ENCODE assay signal across 8 mouse cellular contexts in the genomic region with DNA sequence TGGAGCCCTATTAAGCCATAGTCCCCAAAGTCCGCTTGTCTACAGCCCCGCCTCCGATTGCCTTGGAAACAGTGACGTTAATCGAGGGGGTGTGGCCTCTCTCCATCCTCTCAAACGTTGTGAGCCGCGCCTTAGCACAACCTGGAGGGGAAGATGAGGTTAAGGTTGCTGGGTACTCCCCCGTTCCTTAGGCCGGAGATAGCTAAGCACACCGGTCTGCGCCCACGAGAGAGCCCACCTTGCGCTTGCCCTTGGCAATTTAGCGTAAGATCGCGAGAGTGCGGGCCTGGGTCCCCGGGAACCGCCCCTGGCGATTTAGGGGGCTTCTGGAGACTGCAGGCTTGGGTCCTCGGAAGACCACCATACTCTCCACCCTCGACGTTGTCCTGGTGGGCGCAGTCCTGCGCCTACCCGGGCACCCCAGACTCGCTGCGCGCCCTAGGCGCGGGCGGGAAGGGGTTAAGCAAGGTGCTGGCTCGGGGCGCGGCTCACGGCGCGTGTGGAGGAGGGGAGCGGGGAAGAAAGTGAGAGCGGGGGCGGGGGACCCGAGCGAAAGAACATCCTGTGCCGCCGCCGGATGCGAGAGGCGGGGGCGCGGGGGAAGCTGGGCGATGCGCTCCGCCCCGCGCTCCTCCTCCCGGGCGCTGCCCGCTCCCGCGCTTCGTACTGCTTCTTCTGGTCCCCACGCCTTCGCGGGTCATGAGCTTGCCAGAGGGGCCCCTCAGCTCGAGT. TPM values are rescaled to one million over a fixed set of nuclear protein-coding genes. Genes with fewer than 3 reads are reported as not detected.
A peak's percentile ranks its signal among the peaks of the same experiment; 100 is the strongest.
DNase-seq lines count a peak whose midpoint lies in the region; ATAC-seq and TF ChIP-seq lines count a peak whose summit lies in the region.

No protein-coding gene starts in this region.

- H3K4me1 ChIP-seq in bone marrow macrophage, adult 2 months (ENCODE audit: control insufficient read depth, insufficient read depth, low read length), result peaks cover 16% of the 10 kb centered on the region
- H3K4me1 ChIP-seq in embryonic fibroblast, embryonic 13.5 days (ENCODE audit: control insufficient read depth, insufficient read depth, low read length), result peaks cover 3% of the 10 kb centered on the region; the same call in 1 of the 2 replicates
- peaks cover 28% of the 10 kb centered on the region for H3K4me1 ChIP-seq in heart, embryonic 13.5 days
- H3K4me1 ChIP-seq in kidney, postnatal 0 days (replicated peaks; ENCODE audit: insufficient read depth, low read length), result peaks cover 25% of the 10 kb centered on the region
- H3K4me1 ChIP-seq in liver, adult 2 months (ENCODE audit: control insufficient read depth, insufficient read depth, low read length), result peaks cover 16% of the 10 kb centered on the region

- peak overlapping the region; percentile 82 for H3K9ac ChIP-seq in heart, embryonic 13.5 days
- peak overlapping the region; percentile 74 for H3K9ac ChIP-seq in kidney, postnatal 0 days (ENCODE audit: low read depth, low read length)
- H3K9ac ChIP-seq in liver, adult 2 months (ENCODE audit: low read depth, low read length), result peak overlapping the region; percentile 87

- WGBS in heart, embryonic 13.5 days, result 1% methylated on average over 56 of the region's 66 CpGs
- under 1% methylated on average over 60 of the region's 66 CpGs for WGBS in kidney, postnatal 0 days
- WGBS in liver, adult 2 months, result under 1% methylated on average over 52 of the region's 66 CpGs

- no peak for TF ChIP-seq CTCF in bone marrow macrophage, adult 2 months (IDR thresholded peaks at IDR 0.05; ENCODE audit: low read depth, low read length)
- no peak for TF ChIP-seq CTCF in embryonic fibroblast, embryonic 13.5 days (IDR thresholded peaks at IDR 0.05; ENCODE audit: borderline replicate concordance, insufficient read depth, low read length)
- no peak for TF ChIP-seq CTCF in kidney, postnatal 0 days (IDR thresholded peaks at IDR 0.05; ENCODE audit: low read depth)
- no peak for TF ChIP-seq CTCF in liver, adult 2 months (IDR thresholded peaks at IDR 0.05; ENCODE audit: low read depth, low read length)

- no peak for TF ChIP-seq POLR2A in bone marrow macrophage, adult 2 months (IDR thresholded peaks at IDR 0.05; ENCODE audit: borderline replicate concordance, low read depth, low read length)
- TF ChIP-seq POLR2A in embryonic fibroblast, embryonic 13.5 days (IDR thresholded peaks at IDR 0.05; ENCODE audit: low read depth, low read length), result peak; percentile 80
- peak; percentile 72 for TF ChIP-seq POLR2A in liver, adult 2 months (IDR thresholded peaks at IDR 0.05; ENCODE audit: extremely low read depth, insufficient read depth, low read length)

- no peaks in the 10 kb centered on the region for H3K36me3 ChIP-seq in heart, embryonic 13.5 days
- H3K36me3 ChIP-seq in kidney, postnatal 0 days (ENCODE audit: insufficient read depth, low read length), result no peaks in the 10 kb centered on the region
- no peaks in the 10 kb centered on the region for H3K36me3 ChIP-seq in liver, adult 2 months (ENCODE audit: control insufficient read depth, insufficient read depth, low read length)

- H3K27me3 ChIP-seq in heart, embryonic 13.5 days (replicated peaks), result peaks cover 46% of the 10 kb centered on the region
- no peaks in the 10 kb centered on the region for H3K27me3 ChIP-seq in kidney, postnatal 0 days (ENCODE audit: insufficient read depth, low read length)
- no peaks in the 10 kb centered on the region for H3K27me3 ChIP-seq in liver, adult 2 months (ENCODE audit: control insufficient read depth, insufficient read depth, low read length)

- ATAC-seq in heart, embryonic 13.5 days (ENCODE audit: extremely low read depth, insufficient number of reproducible peaks, low FRiP score, low TSS enrichment), result peak; percentile 52
- ATAC-seq in kidney, postnatal 0 days (replicated peaks; ENCODE audit: low FRiP score, low read depth), result peak; percentile 65
- peak; percentile 72 for ATAC-seq in monocyte, adult 5-6 weeks (replicated peaks; ENCODE audit: insufficient number of reproducible peaks, low FRiP score, low TSS enrichment, poor library complexity, severe bottlenecking)

- no peaks in the 10 kb centered on the region for H3K9me3 ChIP-seq in heart, embryonic 13.5 days
- H3K9me3 ChIP-seq in kidney, postnatal 0 days (replicated peaks; ENCODE audit: low read length), result no peaks in the 10 kb centered on the region

- H3K27ac ChIP-seq in bone marrow macrophage, adult 2 months (ENCODE audit: insufficient read depth, low read depth, low read length), result no peak overlapping the region
- H3K27ac ChIP-seq in embryonic fibroblast, embryonic 13.5 days (ENCODE audit: insufficient read depth, low read length), result peak overlapping the region; percentile 48
- peak overlapping the region; percentile 76 for H3K27ac ChIP-seq in heart, embryonic 13.5 days (replicated peaks)
- H3K27ac ChIP-seq in kidney, postnatal 0 days, result peak overlapping the region; percentile 93
- peak overlapping the region; percentile 69 for H3K27ac ChIP-seq in liver, adult 2 months (replicated peaks; ENCODE audit: insufficient read depth, low read depth, low read length)

- DNase-seq in B cell, adult 2 months, result peak; percentile 96 to 98
- DNase-seq in kidney, postnatal 0 days (ENCODE audit: low spot score), result peak; percentile 96
- DNase-seq in liver, adult 2 months (ENCODE audit: extremely low read depth, low read depth, low spot score), result peak; percentile 75
- DNase-seq in spleen, postnatal 36 days (ENCODE audit: low spot score in 2 of 2), result peak; percentile 94 to 95

- peak overlapping the region; percentile 58 for H3K4me3 ChIP-seq in bone marrow macrophage, adult 2 months (ENCODE audit: insufficient read depth, low read length)
- H3K4me3 ChIP-seq in embryonic fibroblast, embryonic 13.5 days (ENCODE audit: insufficient read depth, low read length), result peak overlapping the region; percentile 71
- peak overlapping the region; percentile 78 for H3K4me3 ChIP-seq in heart, embryonic 13.5 days
- peak overlapping the region; percentile 64 for H3K4me3 ChIP-seq in kidney, postnatal 0 days (replicated peaks; ENCODE audit: low read depth, low read length)
- H3K4me3 ChIP-seq in liver, adult 2 months (ENCODE audit: insufficient read depth, low read depth, low read length), result peak overlapping the region; percentile 78

- no peaks in the 10 kb centered on the region for H3K79me2 ChIP-seq in liver, adult 2 months (ENCODE audit: control insufficient read depth, insufficient read depth, low read length)

- H3K4me2 ChIP-seq in heart, embryonic 13.5 days, result peak overlapping the region; percentile 100
- peak overlapping the region; percentile 96 for H3K4me2 ChIP-seq in kidney, postnatal 0 days (ENCODE audit: low read length)

RNA-seq across cellular contexts. Expression of a gene that starts 5.5 kb away (rescaled TPM):
- 4.4 and 4.7 TPM in 2 replicates for polyA plus RNA-seq in bone marrow macrophage, adult 2 months (2012; ENCODE audit: insufficient read depth, insufficient read length, missing spikeins)
- 30.7 and 31.3 TPM in 2 replicates for polyA plus RNA-seq in embryonic fibroblast, embryonic 13.5 days (2011; ENCODE audit: insufficient read length, low read depth, missing spikeins)
- polyA plus RNA-seq in heart, embryonic 13.5 days (2015; fragmentation: Nextera tagmentation; extraction: Ambion mirVana), result 11.8 and 12.1 TPM in 2 replicates
- 16.2 and 20.4 TPM in 2 replicates for polyA plus RNA-seq in kidney, postnatal 0 days (2015; fragmentation: Nextera tagmentation; extraction: Ambion mirVana)
- 25.6 and 30.3 TPM in 2 replicates for total RNA-seq in liver, adult 2 months (2014; rRNA removed)
- 17.7 and 29.8 TPM in 2 replicates for polyA plus RNA-seq in liver, adult 2 months (2012; rRNA removed)
- 9.1 to 23.2 TPM (median 11.9 TPM) in 3 replicates for total RNA-seq in monocyte, adult 5-6 weeks (2017)

RNA-seq across cellular contexts. Expression of a gene that starts 7.8 kb away (rescaled TPM):
- not detected in 2 replicates for polyA plus RNA-seq in bone marrow macrophage, adult 2 months (2012; ENCODE audit: insufficient read depth, insufficient read length, missing spikeins)
- not detected in 2 replicates for polyA plus RNA-seq in embryonic fibroblast, embryonic 13.5 days (2011; ENCODE audit: insufficient read length, low read depth, missing spikeins)
- not detected in 2 replicates for polyA plus RNA-seq in heart, embryonic 13.5 days (2015; fragmentation: Nextera tagmentation; extraction: Ambion mirVana)
- not detected in 2 replicates for polyA plus RNA-seq in kidney, postnatal 0 days (2015; fragmentation: Nextera tagmentation; extraction: Ambion mirVana)
- total RNA-seq in liver, adult 2 months (2014; rRNA removed), result not detected in 2 replicates
- not detected in 2 replicates for polyA plus RNA-seq in liver, adult 2 months (2012; rRNA removed)
- 2.2 TPM in 1 of 3 replicates, not detected in the others for total RNA-seq in monocyte, adult 5-6 weeks (2017)

RNA-seq across cellular contexts. Expression of a gene that starts 26.4 kb away (rescaled TPM):
- not detected in 2 replicates for polyA plus RNA-seq in bone marrow macrophage, adult 2 months (2012; ENCODE audit: insufficient read depth, insufficient read length, missing spikeins)
- not detected in 2 replicates for polyA plus RNA-seq in embryonic fibroblast, embryonic 13.5 days (2011; ENCODE audit: insufficient read length, low read depth, missing spikeins)
- polyA plus RNA-seq in heart, embryonic 13.5 days (2015; fragmentation: Nextera tagmentation; extraction: Ambion mirVana), result not detected in 2 replicates
- polyA plus RNA-seq in kidney, postnatal 0 days (2015; fragmentation: Nextera tagmentation; extraction: Ambion mirVana), result not detected in 2 replicates
- not detected in 2 replicates for total RNA-seq in liver, adult 2 months (2014; rRNA removed)
- polyA plus RNA-seq in liver, adult 2 months (2012; rRNA removed), result not detected in 2 replicates
- not detected in 3 replicates for total RNA-seq in monocyte, adult 5-6 weeks (2017)

RNA-seq across cellular contexts. Expression of a gene that starts 37.8 kb away (rescaled TPM):
- not detected in 2 replicates for polyA plus RNA-seq in bone marrow macrophage, adult 2 months (2012; ENCODE audit: insufficient read depth, insufficient read length, missing spikeins)
- polyA plus RNA-seq in embryonic fibroblast, embryonic 13.5 days (2011; ENCODE audit: insufficient read length, low read depth, missing spikeins), result not detected in 2 replicates
- polyA plus RNA-seq in heart, embryonic 13.5 days (2015; fragmentation: Nextera tagmentation; extraction: Ambion mirVana), result 0.25 and 2.0 TPM in 2 replicates
- not detected in 2 replicates for polyA plus RNA-seq in kidney, postnatal 0 days (2015; fragmentation: Nextera tagmentation; extraction: Ambion mirVana)
- 9.5 and 70.1 TPM in 2 replicates for total RNA-seq in liver, adult 2 months (2014; rRNA removed)
- polyA plus RNA-seq in liver, adult 2 months (2012; rRNA removed), result 1.4 and 2.1 TPM in 2 replicates
- total RNA-seq in monocyte, adult 5-6 weeks (2017), result not detected in 3 replicates

RNA-seq across cellular contexts. Expression of a gene that starts 52.7 kb away (rescaled TPM):
- polyA plus RNA-seq in bone marrow macrophage, adult 2 months (2012; ENCODE audit: insufficient read depth, insufficient read length, missing spikeins), result not detected in 2 replicates
- polyA plus RNA-seq in embryonic fibroblast, embryonic 13.5 days (2011; ENCODE audit: insufficient read length, low read depth, missing spikeins), result not detected in 2 replicates
- polyA plus RNA-seq in heart, embryonic 13.5 days (2015; fragmentation: Nextera tagmentation; extraction: Ambion mirVana), result 0.22 and 0.43 TPM in 2 replicates
- polyA plus RNA-seq in kidney, postnatal 0 days (2015; fragmentation: Nextera tagmentation; extraction: Ambion mirVana), result 0.17 TPM in 1 of 2 replicates, not detected in the other
- not detected in 2 replicates for total RNA-seq in liver, adult 2 months (2014; rRNA removed)
- not detected in 2 replicates for polyA plus RNA-seq in liver, adult 2 months (2012; rRNA removed)
- total RNA-seq in monocyte, adult 5-6 weeks (2017), result not detected in 3 replicates
